Mouse (Mus musculus) kidney, embryonic 14.5 days (tissue): Measurements from ENCODE around the gene Acat2. TPM values are rescaled to one million over a fixed set of nuclear protein-coding genes. Genes with fewer than 3 reads are reported as not detected.
"Not testable (repeated sequence)": the region's sequence is repeated elsewhere in the genome, so short reads cannot be mapped to it uniquely, and the experiment has no call there.

ENCODE experiments used
- ATAC-seq: fragments of 200-750 bp; cut with Nextera tagmentation; 2 replicates; pipeline ENCODE4 v1.8.0; 2017; ENCODE audit warnings: moderate number of reproducible peaks, mild to moderate bottlenecking, moderate TSS enrichment, moderate library complexity; ENCODE audit not compliant: low FRiP score, low TSS enrichment
- H3K27ac ChIP-seq: fragments of 300-500 bp; sonication (generic); 2 replicates; pipeline ENCODE4 v1.5.1; 2014; ENCODE audit warnings: low read depth, mild to moderate bottlenecking, low read length, moderate library complexity, mixed read lengths
- H3K27me3 ChIP-seq: fragments of 300-500 bp; sonication (generic); 2 replicates; pipeline ENCODE4 v1.6.1; 2014; ENCODE audit warnings: mild to moderate bottlenecking, low read length; ENCODE audit not compliant: control insufficient read depth, insufficient read depth
- H3K36me3 ChIP-seq: fragments of 300-500 bp; sonication (generic); 2 replicates; pipeline ENCODE4 v1.6.1; 2014; ENCODE audit warnings: low read length, mixed read lengths; ENCODE audit not compliant: control insufficient read depth, insufficient read depth
- H3K4me1 ChIP-seq: fragments of 300-500 bp; sonication (generic); 2 replicates; pipeline ENCODE4 v1.6.1; 2014; ENCODE audit warnings: low read length, mixed read lengths; ENCODE audit not compliant: control insufficient read depth, insufficient read depth
- H3K4me2 ChIP-seq: fragments of 300-500 bp; sonication (generic); replicated peaks from 2 replicates; pipeline ENCODE4 v1.6.1; 2014; ENCODE audit warnings: low read depth, mild to moderate bottlenecking, low read length
- H3K4me3 ChIP-seq: fragments of 300-500 bp; sonication (generic); 2 replicates; pipeline ENCODE4 v1.5.1; 2014; ENCODE audit warnings: mild to moderate bottlenecking, low read length
- H3K9ac ChIP-seq: fragments of 300-500 bp; sonication (generic); 2 replicates; pipeline ENCODE4 v1.6.1; 2014; ENCODE audit warnings: low read depth, mild to moderate bottlenecking, low read length, moderate library complexity
- H3K9me3 ChIP-seq: fragments of 300-500 bp; sonication (generic); 2 replicates; pipeline ENCODE4 v1.6.1; 2016; ENCODE audit warnings: low read length; ENCODE audit not compliant: control insufficient read depth
- whole genome bisulfite sequencing: fragments of 180-500 bp; shearing (Covaris S2); extraction: QIAGEN DNeasy Blood & Tissue Kit; methylation state at CpG from one replicate; pipeline ENCODE4 v1.1.7; 2014; 5-methylcytosine and 5-hydroxymethylcytosine counted together
- polyA plus RNA-seq: library from polyadenylated mRNA; unstranded; fragments of >200 nt; fragmentation: Nextera tagmentation; extraction: Ambion mirVana; gene quantifications from 2 replicates; pipeline ENCODE4 v1.2.1, GENCODE M21; 2014

Gene Acat2
- polyA plus RNA-seq, 1 experiment from 2014 or later: 78.4 TPM

DNA sequence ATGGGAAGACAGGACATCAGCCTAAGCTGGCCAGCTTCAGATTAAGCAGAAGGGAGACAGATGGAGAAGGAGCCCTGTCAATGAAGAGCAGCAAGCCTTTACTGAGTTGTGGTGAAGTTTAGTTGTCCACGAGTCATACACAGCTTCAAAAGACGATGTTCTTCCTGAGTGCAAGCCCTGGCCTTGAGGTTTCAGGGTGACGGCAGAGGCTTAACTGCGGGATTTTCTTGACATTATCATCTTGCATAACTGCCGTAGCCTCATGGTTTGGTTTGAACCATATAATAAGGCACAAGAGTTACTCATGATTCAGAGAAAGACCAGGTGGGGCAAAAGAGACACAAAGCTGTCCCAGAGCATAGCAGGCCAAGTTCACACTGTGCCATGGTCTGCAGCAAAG lies 37.3 kb upstream of the Acat2 start:
- H3K36me3 ChIP-seq: no peaks in the 10 kb centered on the region
- no peak overlapping the region for H3K9ac ChIP-seq
- peaks cover 5% of the 10 kb centered on the region; the same call in 1 of the 2 replicates for H3K4me1 ChIP-seq
- no peak overlapping the region for H3K4me3 ChIP-seq
- no peak for ATAC-seq
- H3K4me2 ChIP-seq: no peak overlapping the region
- H3K27me3 ChIP-seq: no peaks in the 10 kb centered on the region
- H3K9me3 ChIP-seq: no peaks in the 10 kb centered on the region
- H3K27ac ChIP-seq: no peak overlapping the region
- 92% methylated on average over 5 of the region's 5 CpGs for WGBS

DNA sequence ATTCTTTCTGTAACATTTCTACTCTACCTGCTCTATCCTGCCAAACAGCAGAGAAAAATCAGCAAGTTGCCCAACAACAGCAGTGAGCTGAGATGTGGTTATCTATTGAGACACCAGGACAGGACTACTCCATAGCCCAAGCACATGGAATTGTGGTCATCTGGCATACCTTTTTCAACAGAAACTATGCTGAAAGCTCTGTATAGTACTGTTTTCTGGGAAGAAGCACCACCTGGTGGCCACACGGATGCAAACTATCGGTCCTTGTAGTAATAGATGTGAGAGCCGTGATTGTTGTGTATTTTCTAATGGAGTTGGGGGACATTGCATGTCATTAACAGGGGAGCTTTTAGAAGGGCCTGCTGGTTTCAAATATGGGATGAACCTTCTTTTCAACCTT lies 35.8 kb upstream of the Acat2 start:
- H3K27me3 ChIP-seq: no peaks in the 10 kb centered on the region
- 26% methylated on average over 3 of the region's 3 CpGs for WGBS
- no peaks in the 10 kb centered on the region for H3K9me3 ChIP-seq
- H3K4me3 ChIP-seq: no peak overlapping the region
- H3K9ac ChIP-seq: no peak overlapping the region
- no peaks in the 10 kb centered on the region for H3K36me3 ChIP-seq
- no peak overlapping the region for H3K4me2 ChIP-seq
- peaks cover 5% of the 10 kb centered on the region; the same call in 1 of the 2 replicates for H3K4me1 ChIP-seq
- H3K27ac ChIP-seq: no peak overlapping the region
- no peak for ATAC-seq

DNA sequence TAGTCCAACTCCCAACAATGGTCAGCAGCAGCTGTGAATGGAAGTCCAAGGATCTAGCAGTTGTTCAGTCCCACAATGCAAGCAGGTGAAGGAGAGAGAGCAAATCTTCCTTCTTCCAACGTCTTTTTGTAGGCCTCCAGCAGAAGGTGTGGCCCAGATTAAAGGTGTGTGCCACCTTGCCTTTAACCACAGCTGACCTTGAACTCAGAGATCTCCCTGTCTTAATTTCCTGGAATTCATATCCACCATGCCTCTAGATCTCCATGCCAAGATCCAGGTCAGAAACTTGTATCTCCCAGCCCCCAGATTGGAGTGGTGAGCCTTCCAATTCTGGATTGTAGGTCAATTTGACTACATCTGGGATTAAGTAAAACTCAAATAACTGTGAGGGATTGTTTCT lies 33.5 kb upstream of the Acat2 start, which contains the start of gene Wtap:
TSS of gene Wtap (minus strand) at position 101 of the 400 bp plus-strand sequence.
- peak within 1 kb of the TSS; percentile 99 for H3K4me3 ChIP-seq
- H3K27ac ChIP-seq: peak within 1 kb of the TSS; percentile 100
- no peak for ATAC-seq
- WGBS: 83% methylated on average over 1 of the region's 1 CpGs
- H3K27me3 ChIP-seq: no peaks in the 10 kb centered on the region
- peaks cover 11% of the 10 kb centered on the region for H3K4me1 ChIP-seq
- no peaks in the 10 kb centered on the region for H3K36me3 ChIP-seq
- no peaks in the 10 kb centered on the region for H3K9me3 ChIP-seq
- peak within 1 kb of the TSS; percentile 62 for H3K4me2 ChIP-seq
- peak within 1 kb of the TSS; percentile 100; the same call in 1 of the 2 replicates for H3K9ac ChIP-seq

DNA sequence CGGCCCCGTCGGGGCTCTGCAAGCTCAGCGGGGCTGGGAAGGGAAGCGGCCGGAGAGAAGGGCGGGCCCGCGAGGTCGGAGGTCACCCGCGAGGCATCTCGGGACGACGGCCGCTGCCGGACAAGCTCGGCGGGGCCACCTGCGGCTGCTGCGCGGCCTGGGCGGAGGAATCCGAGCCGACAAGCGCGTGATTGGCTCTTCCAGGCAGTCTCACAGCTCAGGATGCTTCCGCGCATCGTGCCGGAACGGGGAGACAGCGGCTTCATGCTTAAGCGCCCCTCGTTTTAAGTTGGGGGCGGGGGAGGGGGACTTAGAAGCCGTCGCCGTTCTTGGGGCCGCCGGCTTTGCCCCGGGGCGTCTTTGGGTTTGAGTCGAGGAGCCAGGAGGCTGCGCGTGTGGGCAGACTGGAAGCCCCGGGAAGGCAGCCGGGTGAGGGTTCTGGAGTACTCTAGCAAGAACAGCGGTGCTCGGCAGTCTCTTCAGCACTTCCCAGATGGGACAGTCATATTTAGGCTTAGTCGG lies 32.0 kb upstream of the Acat2 start:
- under 1% methylated on average over 47 of the region's 51 CpGs for WGBS

DNA sequence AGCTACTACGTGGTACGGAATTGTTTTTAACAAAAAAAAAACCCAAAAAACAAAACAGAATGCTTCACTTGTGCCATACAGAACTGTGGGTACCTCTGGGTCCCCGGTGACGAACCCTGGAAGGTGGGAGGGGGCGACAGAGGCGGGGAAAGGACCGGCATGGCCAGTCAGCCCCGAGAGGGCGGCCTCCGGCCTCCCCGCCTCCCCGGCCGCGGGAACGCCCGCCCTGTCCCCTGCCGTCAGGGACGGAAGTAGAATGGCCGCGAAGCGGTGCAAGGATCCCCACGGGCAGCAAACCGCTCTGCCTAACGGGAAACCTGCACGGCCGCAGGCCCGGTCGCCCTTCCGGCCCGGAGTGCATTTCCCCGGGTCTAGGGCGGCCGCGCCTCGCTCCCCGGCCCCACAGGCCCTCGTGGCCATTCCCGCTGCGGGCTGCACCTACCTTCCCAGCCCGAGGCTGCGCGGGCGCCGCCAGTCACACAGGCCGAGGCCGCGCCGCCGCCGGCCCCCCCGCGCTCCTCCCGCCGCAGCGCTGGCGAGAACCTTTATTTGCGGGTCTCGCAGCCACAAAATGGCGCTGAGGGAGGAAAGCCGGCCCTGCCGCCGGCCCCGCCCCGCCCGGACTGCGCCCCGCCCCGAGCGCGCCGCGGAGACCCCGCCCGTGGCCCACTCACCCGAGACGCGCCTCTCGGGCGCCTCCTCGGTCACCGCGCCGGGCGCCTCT lies 31.2 kb upstream of the Acat2 start:
- Histone ChIP-seq H3K36me3 (peaks cover 3% of the 10 kb centered on the region; the same call in 1 of the 2 replicates), H3K4me3 (peak overlapping the region; percentile 99), H3K4me2 (peak overlapping the region; percentile 72), H3K9ac (peak overlapping the region; percentile 100), H3K27me3 (no peaks in the 10 kb centered on the region), H3K9me3 (no peaks in the 10 kb centered on the region), H3K4me1 (peaks cover 15% of the 10 kb centered on the region), H3K27ac (peak overlapping the region; percentile 100)
- WGBS: 1% methylated on average over 56 of the region's 84 CpGs
- ATAC-seq: peak; percentile 96

More for the DNA sequence above, 32.0 kb upstream of the Acat2 start:
- no peaks in the 10 kb centered on the region for H3K27me3 ChIP-seq
- H3K4me2 ChIP-seq: peak overlapping the region; percentile 62
- no peaks in the 10 kb centered on the region for H3K9me3 ChIP-seq
- peaks cover 15% of the 10 kb centered on the region for H3K4me1 ChIP-seq
- H3K36me3 ChIP-seq: peaks cover 3% of the 10 kb centered on the region; the same call in 1 of the 2 replicates
- peak; percentile 90 for ATAC-seq
- H3K9ac ChIP-seq: peak overlapping the region; percentile 100
- H3K4me3 ChIP-seq: peak overlapping the region; percentile 99
- H3K27ac ChIP-seq: peak overlapping the region; percentile 100

DNA sequence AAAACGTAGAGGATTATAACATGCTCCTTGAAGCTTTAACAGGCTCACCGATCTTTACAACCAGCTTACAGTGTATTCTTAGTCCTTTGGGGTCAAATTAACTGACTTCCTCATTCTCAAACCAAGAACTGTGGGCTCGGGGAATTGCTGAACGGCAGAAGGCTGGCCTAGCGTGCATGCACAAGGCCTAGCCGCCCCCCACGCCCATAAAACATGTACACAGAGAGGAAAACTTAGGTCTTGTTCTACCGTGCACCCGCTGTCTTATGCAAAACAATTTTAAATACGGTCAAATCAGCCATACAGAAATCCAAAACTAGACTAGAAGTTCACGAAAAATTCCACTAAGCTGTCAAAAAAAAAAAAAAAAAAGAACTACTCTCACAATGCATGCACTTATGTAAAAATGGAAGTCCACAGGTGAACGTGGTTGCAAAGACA lies 30.7 kb upstream of the Acat2 start:
- 1% methylated on average over 12 of the region's 12 CpGs for WGBS

DNA sequence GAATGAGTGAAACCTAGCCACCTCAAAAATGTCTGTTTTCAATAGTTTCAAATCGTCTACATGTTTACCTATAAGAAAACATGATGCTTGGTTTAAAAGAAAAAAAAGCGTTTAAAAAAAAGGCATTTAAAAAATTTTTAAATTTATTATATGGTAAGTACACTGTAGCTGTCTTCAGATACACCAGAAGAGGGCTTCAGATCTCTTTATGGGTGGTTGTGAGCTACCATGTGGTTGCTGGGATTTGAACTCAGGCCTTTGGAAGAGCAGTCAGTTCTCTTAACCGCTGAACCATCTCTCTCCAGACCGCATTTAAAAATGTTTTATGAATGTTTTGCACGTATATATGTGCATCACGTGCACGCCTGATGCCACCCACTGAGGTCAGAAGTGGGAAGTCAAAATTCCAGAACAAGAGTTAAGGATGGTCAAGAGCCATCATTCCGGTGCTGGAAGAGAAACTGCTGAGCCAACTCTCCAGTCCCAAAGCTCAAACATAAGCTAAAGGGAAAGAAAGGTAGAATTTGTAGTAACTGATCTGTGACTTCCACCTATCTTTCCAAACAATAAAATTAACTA lies 30.1 kb upstream of the Acat2 start:
- Histone ChIP-seq H3K4me3 (peak overlapping the region; percentile 99), H3K36me3 (peaks cover 5% of the 10 kb centered on the region; the same call in 1 of the 2 replicates), H3K27me3 (no peaks in the 10 kb centered on the region), H3K9ac (peak overlapping the region; percentile 100), H3K27ac (no peak overlapping the region), H3K4me2 (peak overlapping the region; percentile 72), H3K9me3 (no peaks in the 10 kb centered on the region), H3K4me1 (peaks cover 15% of the 10 kb centered on the region)
- no peak for ATAC-seq
- WGBS: 52% methylated on average over 8 of the region's 8 CpGs

More for the DNA sequence above, 30.7 kb upstream of the Acat2 start:
- peaks cover 15% of the 10 kb centered on the region for H3K4me1 ChIP-seq
- no peaks in the 10 kb centered on the region for H3K27me3 ChIP-seq
- ATAC-seq: no peak
- peak overlapping the region; percentile 100 for H3K27ac ChIP-seq
- peak overlapping the region; percentile 99 for H3K4me3 ChIP-seq
- peak overlapping the region; percentile 72 for H3K4me2 ChIP-seq
- H3K36me3 ChIP-seq: peaks cover 3% of the 10 kb centered on the region; the same call in 1 of the 2 replicates
- no peaks in the 10 kb centered on the region for H3K9me3 ChIP-seq
- peak overlapping the region; percentile 100 for H3K9ac ChIP-seq

DNA sequence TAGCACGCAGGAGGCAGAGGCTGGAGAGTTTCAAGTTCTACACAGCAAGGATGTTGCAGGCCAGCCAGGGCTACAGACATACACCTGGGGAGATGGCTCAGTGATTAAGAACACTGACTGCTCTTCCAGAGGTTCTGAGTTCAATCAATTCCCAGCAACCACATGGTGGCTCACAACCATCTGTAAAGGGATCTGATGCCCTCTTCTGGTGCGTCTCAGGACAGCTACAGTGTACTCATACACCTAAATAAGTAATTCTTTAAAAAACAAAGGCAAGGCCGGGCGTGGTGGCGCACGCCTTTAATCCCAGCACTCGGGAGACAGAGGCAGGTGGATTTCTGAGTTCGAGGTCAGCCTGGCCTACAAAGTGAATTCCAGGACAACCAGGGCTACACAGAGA lies 27.5 kb upstream of the Acat2 start:
- H3K4me3 ChIP-seq, H3K27me3 ChIP-seq, H3K9ac ChIP-seq, H3K4me2 ChIP-seq, ATAC-seq, H3K27ac ChIP-seq, H3K9me3 ChIP-seq: not testable (repeated sequence)
- Histone ChIP-seq H3K36me3 (peaks cover 28% of the 10 kb centered on the region), H3K4me1 (peaks cover 11% of the 10 kb centered on the region)
- 97% methylated on average over 8 of the region's 8 CpGs for WGBS

DNA sequence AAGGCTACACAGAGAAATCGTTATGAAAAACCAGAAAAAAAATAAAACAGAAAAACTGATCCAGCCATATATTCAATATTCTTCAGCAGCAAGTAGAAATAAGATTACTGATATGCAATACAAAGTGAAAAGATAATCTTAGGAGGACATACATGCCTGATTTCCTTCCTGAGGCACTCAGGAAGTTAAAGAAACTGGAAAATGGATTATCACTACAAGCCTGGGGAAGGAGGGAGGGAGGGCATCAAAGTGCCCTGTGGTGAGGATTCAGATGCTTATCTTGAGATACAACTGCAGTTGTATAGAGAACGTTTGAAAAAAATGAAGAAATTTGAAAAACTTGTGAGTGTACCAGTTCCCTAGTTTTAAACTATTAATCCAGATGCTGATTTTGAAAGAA lies 23.4 kb upstream of the Acat2 start:
- Histone ChIP-seq H3K27ac (no peak overlapping the region), H3K9me3 (no peaks in the 10 kb centered on the region), H3K4me3 (no peak overlapping the region), H3K4me1 (peaks cover 3% of the 10 kb centered on the region; the same call in 1 of the 2 replicates), H3K36me3 (peaks cover 58% of the 10 kb centered on the region), H3K4me2 (no peak overlapping the region), H3K9ac (no peak overlapping the region), H3K27me3 (no peaks in the 10 kb centered on the region)
- ATAC-seq: no peak
- WGBS: 78% methylated on average over 2 of the region's 2 CpGs
